Mouse (Mus musculus) small intestine, adult 2 months (tissue): Measurements from ENCODE around the gene Cstb. TPM values are rescaled to one million over a fixed set of nuclear protein-coding genes. Genes with fewer than 3 reads are reported as not detected.

Source experiments
- H3K27ac ChIP-seq: fragments of 200-500 bp; 2 replicates; pipeline ENCODE4 v1.5.1; 2012; ENCODE audit warnings: low read depth, low read length, control low read depth, inconsistent platforms; ENCODE audit not compliant: insufficient read depth
- H3K27me3 ChIP-seq: fragments of 200-500 bp; 2 replicates; pipeline ENCODE4 v1.6.1; 2012; ENCODE audit warnings: mild to moderate bottlenecking, moderate library complexity, low read length, inconsistent platforms; ENCODE audit not compliant: control insufficient read depth, insufficient read depth
- H3K36me3 ChIP-seq: fragments of 200-500 bp; 2 replicates; pipeline ENCODE4 v1.6.1; 2012; ENCODE audit warnings: mild to moderate bottlenecking, low read length, control low read depth, inconsistent platforms; ENCODE audit not compliant: control insufficient read depth, insufficient read depth
- H3K4me1 ChIP-seq: fragments of 200-500 bp; 2 replicates; pipeline ENCODE4 v1.6.1; 2012; ENCODE audit warnings: low read length, inconsistent platforms, mixed read lengths; ENCODE audit not compliant: control insufficient read depth, insufficient read depth, insufficient read length
- H3K4me3 ChIP-seq: fragments of 200-500 bp; 2 replicates; pipeline ENCODE4 v1.5.1; 2012; ENCODE audit warnings: low read depth, mild to moderate bottlenecking, control low read depth, inconsistent platforms, low read length, moderate library complexity
- CTCF ChIP-seq: fragments of 200-500 bp; IDR thresholded peaks from 2 replicates; pipeline ENCODE4 v1.5.1; 2012; ENCODE audit warnings: low read depth, mild to moderate bottlenecking, control low read depth, inconsistent platforms, low read length, moderate library complexity, mixed read lengths; ENCODE audit not compliant: insufficient replicate concordance, insufficient read length; ENCODE audit errors: extremely low read depth
- POLR2A ChIP-seq: fragments of 200-500 bp; IDR thresholded peaks from 2 replicates; pipeline ENCODE4 v1.6.1; 2012; ENCODE audit warnings: low read depth, mild to moderate bottlenecking, control low read depth, inconsistent platforms, low read length, moderate library complexity
- WGBS: fragments of 180-500 bp; shearing (Covaris S2); methylation state at CpG from one replicate; pipeline ENCODE4 v1.1.7; 2018; 5-methylcytosine and 5-hydroxymethylcytosine counted together
- polyA plus RNA-seq: library from polyadenylated mRNA; depleted of rRNA; stranded (reverse); fragments of >200 nt; gene quantifications from 2 replicates; pipeline ENCODE4 v1.2.3, GENCODE M21; 2012

Cstb gene
- polyA plus RNA-seq, 1 experiment = 21.1 TPM

- Histone ChIP-seq H3K36me3 (peaks cover 2% of the 10 kb centered on the region; the same call in 1 of the 2 replicates), H3K4me3 (no peak overlapping the region), H3K27me3 (no peaks in the 10 kb centered on the region), H3K4me1 (no peaks in the 10 kb centered on the region), H3K27ac (no peak overlapping the region)
- WGBS = 60% methylated on average over 3 of the region's 3 CpGs
- TF ChIP-seq CTCF = no peak
- TF ChIP-seq POLR2A = no peak
Observed at GRCm38 (mm10) chr10:78432853-78433252, 7.4 kb downstream of the Cstb start.

GRCm38 (mm10) chr10:78438094-78438493, 12.6 kb downstream of the Cstb start:
- TF ChIP-seq POLR2A (no peak), CTCF (peak; percentile 92)
- Histone ChIP-seq H3K36me3 (peaks cover 17% of the 10 kb centered on the region), H3K27ac (no peak overlapping the region), H3K27me3 (no peaks in the 10 kb centered on the region), H3K4me3 (no peak overlapping the region), H3K4me1 (peaks cover 2% of the 10 kb centered on the region; the same call in 1 of the 2 replicates)
- WGBS = 19% methylated on average over 5 of the region's 5 CpGs

- Histone ChIP-seq H3K27ac (no peak overlapping the region), H3K36me3 (peaks cover 28% of the 10 kb centered on the region), H3K27me3 (no peaks in the 10 kb centered on the region), H3K4me3 (no peak overlapping the region), H3K4me1 (peaks cover 2% of the 10 kb centered on the region; the same call in 1 of the 2 replicates)
- TF ChIP-seq POLR2A (no peak), CTCF (peak; percentile 20; the same call in 1 of the 2 replicates)
- 61% methylated on average over 5 of the region's 5 CpGs for WGBS
Observed at GRCm38 (mm10) chr10:78439550-78439949, 14.1 kb downstream of the Cstb start.

- no peak for TF ChIP-seq POLR2A
- TF ChIP-seq CTCF = no peak
- peaks cover 29% of the 10 kb centered on the region for H3K36me3 ChIP-seq
- no peak overlapping the region for H3K4me3 ChIP-seq
- H3K27ac ChIP-seq = no peak overlapping the region
- 81% methylated on average over 7 of the region's 7 CpGs for WGBS
- H3K27me3 ChIP-seq = no peaks in the 10 kb centered on the region
- H3K4me1 ChIP-seq = peaks cover 2% of the 10 kb centered on the region; the same call in 1 of the 2 replicates
Observed at GRCm38 (mm10) chr10:78439990-78440389, 14.5 kb downstream of the Cstb start.

- TF ChIP-seq POLR2A (no peak), CTCF (peak; percentile 72; the same call in 1 of the 2 replicates)
- H3K4me3 ChIP-seq = no peak overlapping the region
- H3K27me3 ChIP-seq = no peaks in the 10 kb centered on the region
- H3K27ac ChIP-seq = no peak overlapping the region
- H3K4me1 ChIP-seq = peaks cover 2% of the 10 kb centered on the region; the same call in 1 of the 2 replicates
- H3K36me3 ChIP-seq = peaks cover 36% of the 10 kb centered on the region
- 70% methylated on average over 9 of the region's 9 CpGs for WGBS
Observed at GRCm38 (mm10) chr10:78440812-78441211, 15.3 kb downstream of the Cstb start.

- TF ChIP-seq CTCF (no peak), POLR2A (no peak)
- Histone ChIP-seq H3K4me3 (no peak overlapping the region), H3K4me1 (peaks cover 2% of the 10 kb centered on the region; the same call in 1 of the 2 replicates), H3K27ac (no peak overlapping the region), H3K27me3 (no peaks in the 10 kb centered on the region), H3K36me3 (peaks cover 42% of the 10 kb centered on the region)
- WGBS = 81% methylated on average over 5 of the region's 5 CpGs
Observed at GRCm38 (mm10) chr10:78441606-78442005, 16.1 kb downstream of the Cstb start.

GRCm38 (mm10) chr10:78442292-78442691, 16.8 kb downstream of the Cstb start:
- H3K4me3 ChIP-seq = no peak overlapping the region
- H3K4me1 ChIP-seq = peaks cover 2% of the 10 kb centered on the region; the same call in 1 of the 2 replicates
- H3K36me3 ChIP-seq = peaks cover 49% of the 10 kb centered on the region
- H3K27me3 ChIP-seq = no peaks in the 10 kb centered on the region
- H3K27ac ChIP-seq = no peak overlapping the region
- WGBS = 91% methylated on average over 3 of the region's 3 CpGs
- TF ChIP-seq CTCF = no peak
- no peak for TF ChIP-seq POLR2A

GRCm38 (mm10) chr10:78446195-78446594, 20.7 kb downstream of the Cstb start:
- no peaks in the 10 kb centered on the region for H3K27me3 ChIP-seq
- H3K36me3 ChIP-seq = peaks cover 64% of the 10 kb centered on the region
- no peaks in the 10 kb centered on the region for H3K4me1 ChIP-seq
- WGBS = 94% methylated on average over 3 of the region's 3 CpGs
- no peak overlapping the region for H3K27ac ChIP-seq
- TF ChIP-seq POLR2A (no peak), CTCF (no peak)
- no peak overlapping the region for H3K4me3 ChIP-seq
